Mouse (Mus musculus) stomach, postnatal 0 days (tissue): ENCODE measurements at regions not wholly inside any gene's neighbourhood (a gene's known extent, or its start where the extent isn't known, plus 50 kb on each side); places are given as distances from the start of the nearest gene placed in this dataset.

Source experiments
- CTCF ChIP-seq: IDR thresholded peaks from 2 replicates; pipeline ENCODE4 v1.5.1; 2016; ENCODE audit warnings: antibody characterized with exemption, low read depth, mild to moderate bottlenecking, moderate library complexity
- EP300 ChIP-seq: optimal IDR thresholded peaks from 2 replicates; pipeline ENCODE3; 2016; ENCODE audit warnings: antibody characterized with exemption

DNA sequence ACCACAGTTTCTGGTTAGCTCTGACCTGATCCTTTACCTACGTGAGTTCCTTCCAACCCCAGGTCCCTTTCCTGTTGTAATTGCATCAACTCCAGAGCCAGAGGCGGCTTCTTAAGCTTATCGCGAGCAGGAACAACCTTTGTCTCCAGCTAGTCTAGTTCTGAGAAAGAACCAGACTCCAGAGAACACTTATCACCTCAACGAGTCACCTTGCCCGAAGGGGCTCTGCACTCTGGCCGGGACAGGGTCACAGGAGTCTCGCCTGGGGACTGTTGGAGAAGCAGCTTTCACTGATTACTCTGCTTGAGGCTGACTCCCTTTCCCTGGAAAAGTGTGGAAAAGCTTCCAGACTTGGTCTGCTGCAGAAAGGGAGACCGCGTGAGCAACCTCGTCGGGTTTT lies 93.0 kb downstream of the Smim20 start:
- TF ChIP-seq CTCF (no peak), EP300 (no peak)
